Mouse (Mus musculus): ENCODE data around the gene Ccdc136. TPM values are rescaled to one million over a fixed set of nuclear protein-coding genes. Genes with fewer than 3 reads are reported as not detected.
"Not testable (repeated sequence)": the region's sequence is repeated elsewhere in the genome, so short reads cannot be mapped to it uniquely, and the experiment has no call there.

Ccdc136 gene
- polyA plus RNA-seq, 1 experiment from 2014 or later: 39.9 TPM

DNA sequence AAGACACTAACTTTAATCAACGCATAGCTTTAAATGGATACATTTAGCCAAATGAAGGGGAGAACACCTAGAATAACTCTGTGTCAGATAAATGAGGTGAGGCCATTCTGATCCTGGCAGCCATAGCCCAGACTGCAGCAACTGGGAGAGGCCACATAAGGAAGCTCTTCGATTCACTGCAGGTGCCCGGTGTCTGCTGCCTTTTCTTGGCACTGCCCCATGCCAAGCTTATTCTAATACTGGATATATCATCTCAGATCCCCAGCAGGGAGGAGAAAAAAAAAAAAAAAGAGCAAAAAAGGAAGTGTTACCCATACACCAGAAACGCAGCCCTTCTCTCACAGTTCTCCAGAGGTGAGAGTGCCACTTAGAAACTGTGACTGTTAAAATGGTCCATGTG, 18.7 kb upstream of the Ccdc136 start:
- 94% methylated on average over 4 of the region's 4 CpGs for WGBS
- H3K36me3 ChIP-seq: peaks cover 53% of the 10 kb centered on the region
- no peak overlapping the region for H3K4me2 ChIP-seq (replicated peaks)

GRCm38 (mm10) chr6:29378678-29379077, 17.4 kb upstream of the Ccdc136 start:
- no peak overlapping the region for H3K4me3 ChIP-seq
- H3K4me2 ChIP-seq (replicated peaks): no peak overlapping the region
- no peaks in the 10 kb centered on the region for H3K4me1 ChIP-seq
- H3K27ac ChIP-seq: no peak overlapping the region
- H3K9ac ChIP-seq: no peak overlapping the region
- no peaks in the 10 kb centered on the region for H3K27me3 ChIP-seq (replicated peaks)
- 96% methylated on average over 10 of the region's 10 CpGs for WGBS
- H3K9me3 ChIP-seq: no peaks in the 10 kb centered on the region
- ATAC-seq (ENCODE audit: low FRiP score, low read depth): no peak
- peaks cover 41% of the 10 kb centered on the region for H3K36me3 ChIP-seq

More for the DNA sequence above, 18.7 kb upstream of the Ccdc136 start:
- Histone ChIP-seq H3K27me3 (replicated peaks) (no peaks in the 10 kb centered on the region), H3K9me3 (no peaks in the 10 kb centered on the region), H3K4me3 (no peak overlapping the region), H3K27ac (no peak overlapping the region), H3K9ac (no peak overlapping the region), H3K4me1 (no peaks in the 10 kb centered on the region)
- no peak for ATAC-seq (ENCODE audit: low FRiP score, low read depth)

- H3K9me3 ChIP-seq: no peaks in the 10 kb centered on the region
- peaks cover 32% of the 10 kb centered on the region for H3K36me3 ChIP-seq
- H3K27me3 ChIP-seq (replicated peaks): no peaks in the 10 kb centered on the region
- no peak overlapping the region for H3K9ac ChIP-seq
- H3K4me3 ChIP-seq: no peak overlapping the region
- H3K4me2 ChIP-seq (replicated peaks): no peak overlapping the region
- 94% methylated on average over 6 of the region's 6 CpGs for WGBS
- H3K27ac ChIP-seq: no peak overlapping the region
- ATAC-seq (ENCODE audit: low FRiP score, low read depth): no peak
- H3K4me1 ChIP-seq: no peaks in the 10 kb centered on the region
These were observed 16.2 kb upstream of the Ccdc136 start for GRCm38 (mm10) chr6:29379954-29380353.

GRCm38 (mm10) chr6:29382442-29382841, 13.7 kb upstream of the Ccdc136 start:
- Histone ChIP-seq H3K4me3 (no peak overlapping the region), H3K9ac (no peak overlapping the region), H3K4me1 (0 out of 2 replicates have a peak, but pooled peaks cover under 1% of the 10 kb centered on the region), H3K9me3 (no peaks in the 10 kb centered on the region), H3K36me3 (peaks cover 9% of the 10 kb centered on the region), H3K4me2 (replicated peaks) (no peak overlapping the region), H3K27me3 (replicated peaks) (no peaks in the 10 kb centered on the region), H3K27ac (no peak overlapping the region)
- 44% methylated on average over 2 of the region's 2 CpGs for WGBS
- no peak for ATAC-seq (ENCODE audit: low FRiP score, low read depth)

DNA sequence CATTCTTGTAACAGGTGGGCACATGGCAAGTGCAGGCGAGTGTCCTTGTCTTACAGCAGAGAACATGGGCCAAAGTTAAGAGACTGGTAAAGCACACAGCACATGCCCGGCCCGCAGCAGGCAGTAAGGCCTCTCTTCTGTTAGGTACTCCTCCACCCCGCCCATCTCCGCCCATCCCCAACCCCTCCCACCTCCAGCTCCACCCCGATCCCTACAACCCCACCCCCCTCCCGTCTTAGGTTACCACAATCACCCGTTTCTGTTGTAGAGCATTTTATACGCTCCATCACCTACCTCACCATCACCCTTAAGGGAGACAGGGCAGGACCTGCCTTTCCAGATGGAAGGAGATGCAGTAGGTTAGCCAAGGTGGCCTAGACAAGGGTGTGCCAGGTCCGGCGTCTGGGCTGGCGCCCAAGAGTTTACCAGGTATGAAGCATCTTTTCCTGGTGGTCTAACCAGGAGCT, 8.0 kb upstream of the Ccdc136 start, which contains the start of gene Opn1sw:
Gene Opn1sw, minus strand, starts transcription at position 417 of the 467 bp plus-strand sequence.
- Histone ChIP-seq H3K36me3 (no peaks in the 10 kb centered on the region), H3K9me3 (no peaks in the 10 kb centered on the region), H3K4me3 (no peak within 1 kb of the TSS), H3K4me1 (peaks cover 6% of the 10 kb centered on the region; the same call in 1 of the 2 replicates), H3K9ac (no peak within 1 kb of the TSS; the same call in 1 of the 2 replicates), H3K27ac (no peak within 1 kb of the TSS), H3K4me2 (replicated peaks) (peak within 1 kb of the TSS; percentile 43), H3K27me3 (replicated peaks) (no peaks in the 10 kb centered on the region)
- 4% methylated on average over 12 of the region's 12 CpGs for WGBS
- 0 out of 2 replicates have a peak, but pooled peaks have one; percentile 25 for ATAC-seq (ENCODE audit: low FRiP score, low read depth)

- Histone ChIP-seq H3K27ac (no peak overlapping the region), H3K4me3 (no peak overlapping the region)
- 6% methylated on average over 11 of the region's 11 CpGs for WGBS
These were observed 7.5 kb upstream of the Ccdc136 start for GRCm38 (mm10) chr6:29388606-29389080.

GRCm38 (mm10) chr6:29389425-29389824, 6.7 kb upstream of the Ccdc136 start:
- Histone ChIP-seq H3K36me3 (no peaks in the 10 kb centered on the region), H3K4me3 (no peak overlapping the region), H3K27ac (no peak overlapping the region), H3K4me2 (replicated peaks) (no peak overlapping the region), H3K9ac (no peak overlapping the region), H3K27me3 (replicated peaks) (no peaks in the 10 kb centered on the region), H3K9me3 (no peaks in the 10 kb centered on the region), H3K4me1 (peaks cover 6% of the 10 kb centered on the region; the same call in 1 of the 2 replicates)
- 61% methylated on average over 9 of the region's 9 CpGs for WGBS
- ATAC-seq (ENCODE audit: low FRiP score, low read depth): no peak

More at GRCm38 (mm10) chr6:29388606-29389080, 7.5 kb upstream of the Ccdc136 start:
- peak overlapping the region; percentile 43 for H3K4me2 ChIP-seq (replicated peaks)
- H3K36me3 ChIP-seq: no peaks in the 10 kb centered on the region
- no peaks in the 10 kb centered on the region for H3K27me3 ChIP-seq (replicated peaks)
- no peak overlapping the region for H3K9ac ChIP-seq
- no peak for ATAC-seq (ENCODE audit: low FRiP score, low read depth)
- peaks cover 6% of the 10 kb centered on the region; the same call in 1 of the 2 replicates for H3K4me1 ChIP-seq
- H3K9me3 ChIP-seq: no peaks in the 10 kb centered on the region

DNA sequence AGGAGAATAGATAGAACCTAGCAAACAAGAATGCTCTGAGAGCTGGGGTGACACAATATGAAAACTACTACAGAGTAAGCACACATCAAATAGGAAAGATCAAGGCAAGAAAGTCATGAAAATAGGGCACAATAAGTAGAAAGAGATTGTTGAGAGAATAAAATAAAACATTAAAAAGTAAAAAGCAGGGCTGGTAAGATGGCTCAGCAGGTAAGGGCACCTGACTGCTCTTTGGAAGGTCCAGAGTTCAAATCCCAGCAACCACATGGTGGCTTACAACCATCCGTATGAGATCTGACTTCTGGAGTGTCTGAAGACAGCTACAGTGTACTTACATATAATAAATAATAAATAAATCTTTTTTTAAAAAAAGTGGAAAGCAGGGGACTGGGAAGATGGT, 5.6 kb upstream of the Ccdc136 start:
- H3K4me3 ChIP-seq; H3K9ac ChIP-seq; H3K4me1 ChIP-seq; H3K27ac ChIP-seq; ATAC-seq (ENCODE audit: low FRiP score, low read depth); H3K9me3 ChIP-seq; H3K36me3 ChIP-seq; H3K27me3 ChIP-seq (replicated peaks); H3K4me2 ChIP-seq (replicated peaks): not testable (repeated sequence)
- WGBS: 84% methylated on average over 1 of the region's 1 CpGs

GRCm38 (mm10) chr6:29391241-29391640, 4.9 kb upstream of the Ccdc136 start:
- not testable (repeated sequence) for H3K4me3 ChIP-seq; H3K27me3 ChIP-seq (replicated peaks); H3K27ac ChIP-seq; H3K9ac ChIP-seq; ATAC-seq (ENCODE audit: low FRiP score, low read depth); H3K36me3 ChIP-seq; H3K4me2 ChIP-seq (replicated peaks); H3K9me3 ChIP-seq
- peaks cover 14% of the 10 kb centered on the region; the same call in 1 of the 2 replicates for H3K4me1 ChIP-seq
- WGBS: 82% methylated on average over 8 of the region's 8 CpGs

- 70% methylated on average over 4 of the region's 4 CpGs for WGBS
- H3K27me3 ChIP-seq (replicated peaks): peaks cover 9% of the 10 kb centered on the region; the same call in 1 of the 2 replicates
- no peak for ATAC-seq (ENCODE audit: low FRiP score, low read depth)
These were observed 4.3 kb upstream of the Ccdc136 start for GRCm38 (mm10) chr6:29391802-29392201.

GRCm38 (mm10) chr6:29394286-29394685, 1.8 kb upstream of the Ccdc136 start:
- H3K4me3 ChIP-seq: no peak overlapping the region
- no peaks in the 10 kb centered on the region for H3K9me3 ChIP-seq
- H3K4me2 ChIP-seq (replicated peaks): no peak overlapping the region
- H3K4me1 ChIP-seq: peaks cover 22% of the 10 kb centered on the region
- H3K27me3 ChIP-seq (replicated peaks): peaks cover 9% of the 10 kb centered on the region; the same call in 1 of the 2 replicates
- WGBS: 54% methylated on average over 1 of the region's 1 CpGs
- no peak overlapping the region for H3K9ac ChIP-seq
- no peak for ATAC-seq (ENCODE audit: low FRiP score, low read depth)
- no peaks in the 10 kb centered on the region for H3K36me3 ChIP-seq
- no peak overlapping the region for H3K27ac ChIP-seq

More at GRCm38 (mm10) chr6:29391802-29392201, 4.3 kb upstream of the Ccdc136 start:
- Histone ChIP-seq H3K9ac (no peak overlapping the region), H3K4me2 (replicated peaks) (no peak overlapping the region), H3K36me3 (no peaks in the 10 kb centered on the region), H3K9me3 (no peaks in the 10 kb centered on the region), H3K4me1 (peaks cover 17% of the 10 kb centered on the region; the same call in 1 of the 2 replicates), H3K4me3 (no peak overlapping the region), H3K27ac (no peak overlapping the region)

DNA sequence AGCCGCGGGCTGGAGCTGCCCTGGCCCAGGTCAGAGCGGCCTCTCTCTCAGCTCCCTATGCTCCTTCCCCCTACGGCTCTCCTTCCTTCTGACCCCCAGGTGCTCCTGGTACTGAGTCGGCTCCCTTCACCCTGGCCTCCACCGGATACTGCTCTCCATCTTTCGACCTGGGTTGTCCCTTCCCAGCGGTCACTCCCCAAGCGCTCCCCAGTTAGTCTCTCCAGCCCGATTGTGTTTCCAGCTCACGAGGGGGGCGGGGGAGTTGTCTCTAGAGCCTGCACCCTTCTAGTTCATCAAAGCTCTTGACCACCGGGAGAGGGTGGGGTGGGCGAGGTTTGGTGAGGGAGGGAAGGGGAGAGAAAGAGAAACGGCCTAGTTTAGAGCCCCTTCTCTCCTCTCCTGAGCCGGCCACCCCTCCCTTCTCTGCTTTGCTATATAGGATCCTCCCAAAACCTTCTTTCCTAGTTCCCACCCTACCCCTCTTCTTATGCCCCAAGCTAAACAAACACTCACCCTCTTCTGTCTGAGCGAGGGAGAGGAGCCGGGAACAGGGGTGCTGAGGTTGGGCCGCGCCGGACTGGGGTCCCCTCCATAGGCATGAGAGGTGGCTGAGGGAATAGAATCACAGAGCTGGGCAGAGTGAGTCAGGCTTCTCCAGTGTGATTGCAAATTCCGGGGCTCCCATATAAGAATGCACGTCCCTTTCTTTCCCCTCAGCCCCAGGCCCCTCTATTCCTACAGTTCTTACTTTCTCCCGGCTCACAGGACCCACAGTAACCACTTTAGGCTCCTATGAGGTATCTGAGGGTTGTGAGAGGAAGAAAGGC, 818 bp downstream of the Ccdc136 start:
- 2% methylated on average over 23 of the region's 24 CpGs for WGBS
- H3K27ac ChIP-seq: peak overlapping the region; percentile 54; the same call in 1 of the 2 replicates

More for the DNA sequence above, 818 bp downstream of the Ccdc136 start:
- Histone ChIP-seq H3K9ac (peak overlapping the region; percentile 75), H3K9me3 (no peaks in the 10 kb centered on the region), H3K36me3 (0 out of 2 replicates have a peak, but pooled peaks cover 2% of the 10 kb centered on the region), H3K27me3 (replicated peaks) (peaks cover 12% of the 10 kb centered on the region; the same call in 1 of the 2 replicates), H3K4me1 (peaks cover 22% of the 10 kb centered on the region), H3K4me2 (replicated peaks) (peak overlapping the region; percentile 90), H3K4me3 (peak overlapping the region; percentile 71)
- peak; percentile 77 for ATAC-seq (ENCODE audit: low FRiP score, low read depth)

Data from neural tube, embryonic 12.5 days (tissue).